Mouse (Mus musculus) heart, embryonic 14.5 days (tissue): Measurements from ENCODE around the gene Mrpl18. TPM values are rescaled to one million over a fixed set of nuclear protein-coding genes. Genes with fewer than 3 reads are reported as not detected.

Source experiments
- ATAC-seq: fragments of 200-750 bp; cut with Nextera tagmentation; 2 replicates; pipeline ENCODE4 v1.8.0; 2017; ENCODE audit warnings: low read depth, moderate TSS enrichment; ENCODE audit not compliant: insufficient number of reproducible peaks, insufficient read depth, low FRiP score
- H3K27ac ChIP-seq, 2 experiments: fragments of 200-500 bp in 1 of 2; fragments of 300-500 bp in 1 of 2; sonication (generic) in 1 of 2; replicated peaks in 1 of 2; 2 replicates each; pipeline ENCODE4 v1.5.1; 2012 to 2014; ENCODE audit warnings: low read depth in 2 of 2, low read length in 2 of 2, control low read depth in 1 of 2, mild to moderate bottlenecking in 1 of 2, mixed read lengths in 1 of 2; ENCODE audit not compliant: control insufficient read depth in 1 of 2, insufficient read depth in 1 of 2
- H3K27me3 ChIP-seq: fragments of 300-500 bp; sonication (generic); 2 replicates; pipeline ENCODE4 v1.6.1; 2014; ENCODE audit warnings: mild to moderate bottlenecking, low read length, control low read depth; ENCODE audit not compliant: control insufficient read depth, insufficient read depth
- H3K36me3 ChIP-seq: fragments of 300-500 bp; sonication (generic); 2 replicates; pipeline ENCODE4 v1.6.1; 2014; ENCODE audit warnings: mild to moderate bottlenecking, control low read depth, low read length, mixed read lengths; ENCODE audit not compliant: control insufficient read depth, insufficient read depth
- H3K4me1 ChIP-seq, 2 experiments: fragments of 200-500 bp in 1 of 2; fragments of 300-500 bp in 1 of 2; sonication (generic) in 1 of 2; 2 replicates each; pipeline ENCODE4 v1.6.1; 2012 to 2014; ENCODE audit warnings: low read length in 2 of 2, control low read depth in 1 of 2, mixed read lengths in 1 of 2; ENCODE audit not compliant: control insufficient read depth in 2 of 2, insufficient read depth in 2 of 2
- H3K4me2 ChIP-seq: fragments of 300-500 bp; sonication (generic); 2 replicates; pipeline ENCODE4 v1.6.1; 2014; ENCODE audit warnings: mild to moderate bottlenecking, low read length
- H3K4me3 ChIP-seq, 2 experiments: fragments of 200-500 bp in 1 of 2; fragments of 300-500 bp in 1 of 2; sonication (generic) in 1 of 2; 2 replicates each; pipeline ENCODE4 v1.5.1; 2012 to 2014; ENCODE audit warnings: low read length in 2 of 2, mild to moderate bottlenecking in 2 of 2, control low read depth in 1 of 2, low read depth in 1 of 2, moderate library complexity in 1 of 2; ENCODE audit not compliant: control insufficient read depth in 1 of 2, insufficient read depth in 1 of 2
- H3K9ac ChIP-seq: fragments of 300-500 bp; sonication (generic); 2 replicates; pipeline ENCODE4 v1.6.1; 2014; ENCODE audit warnings: mild to moderate bottlenecking, low read length
- H3K9me3 ChIP-seq: fragments of 300-500 bp; sonication (generic); 2 replicates; pipeline ENCODE4 v1.6.1; 2016; ENCODE audit warnings: low read length, control low read depth; ENCODE audit not compliant: control insufficient read depth
- WGBS: fragments of 180-500 bp; shearing (Covaris S2); extraction: QIAGEN DNeasy Blood & Tissue Kit; methylation state at CpG from one replicate; pipeline ENCODE4 v1.1.7; 2014; 5-methylcytosine and 5-hydroxymethylcytosine counted together
- polyA plus RNA-seq: library from polyadenylated mRNA; unstranded; fragments of >200 nt; fragmentation: Nextera tagmentation; extraction: Ambion mirVana; gene quantifications from 2 replicates; pipeline ENCODE4 v1.2.1, GENCODE M21; 2014

Gene Mrpl18
- polyA plus RNA-seq, 1 experiment from 2014 or later, result 200 TPM

DNA sequence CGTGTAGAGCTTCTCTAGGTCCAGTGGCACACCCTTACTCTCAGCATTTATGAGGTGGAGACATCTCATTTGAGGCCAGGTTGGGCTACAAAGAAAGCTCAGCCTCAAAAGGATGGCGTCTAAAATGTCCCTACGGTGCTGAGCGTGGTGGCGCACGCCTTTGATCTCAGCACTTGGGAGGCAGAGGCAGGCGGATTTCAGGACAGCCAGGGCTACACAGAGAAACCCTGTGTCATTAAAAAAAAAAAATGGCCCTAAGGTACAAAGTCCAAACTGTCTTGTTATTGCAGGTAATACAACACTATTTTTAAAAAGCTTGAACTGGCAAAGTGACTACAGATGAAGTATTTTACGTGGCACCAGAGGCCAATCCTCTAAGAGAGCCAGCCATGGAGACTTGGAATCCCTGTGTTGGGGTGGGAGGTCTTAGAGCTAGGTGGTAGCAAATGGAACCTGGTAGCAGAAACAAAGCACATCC is 9.6 kb upstream of the Mrpl18 start:
- 91% methylated on average over 8 of the region's 8 CpGs for WGBS
- Histone ChIP-seq H3K27me3 (no peaks in the 10 kb centered on the region), H3K36me3 (peaks cover 60% of the 10 kb centered on the region), H3K4me2 (no peak overlapping the region), H3K9ac (no peak overlapping the region), H3K4me1 (no peaks in the 10 kb centered on the region), H3K4me3 (no peak overlapping the region), H3K9me3 (no peaks in the 10 kb centered on the region), H3K27ac (no peak overlapping the region)
- no peak for ATAC-seq

DNA sequence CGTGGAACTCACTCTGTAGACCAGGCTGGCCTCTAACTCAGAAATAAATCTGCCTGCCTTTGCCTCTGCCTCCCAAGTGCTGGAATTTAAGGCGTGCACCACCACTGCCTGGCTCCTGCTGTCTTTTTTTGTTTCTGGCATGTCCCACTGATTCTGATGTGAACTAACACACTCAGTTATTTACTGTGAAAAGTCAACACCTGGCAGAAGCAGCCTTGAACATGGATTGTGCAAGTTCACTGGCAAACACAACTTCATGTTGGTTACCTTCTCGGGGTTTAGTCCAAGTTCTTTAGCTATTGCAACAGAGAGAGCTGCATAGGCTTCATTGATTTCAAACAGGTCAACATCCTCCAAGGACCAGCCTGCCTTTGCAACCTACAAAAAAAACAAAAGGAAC is 8.9 kb upstream of the Mrpl18 start:
- Histone ChIP-seq H3K9me3 (no peaks in the 10 kb centered on the region), H3K36me3 (peaks cover 68% of the 10 kb centered on the region), H3K4me3 (no peak overlapping the region), H3K27me3 (no peaks in the 10 kb centered on the region), H3K27ac (no peak overlapping the region), H3K4me1 (no peaks in the 10 kb centered on the region), H3K4me2 (no peak overlapping the region), H3K9ac (no peak overlapping the region)
- ATAC-seq, result no peak
- 78% methylated on average over 3 of the region's 3 CpGs for whole genome bisulfite sequencing

DNA sequence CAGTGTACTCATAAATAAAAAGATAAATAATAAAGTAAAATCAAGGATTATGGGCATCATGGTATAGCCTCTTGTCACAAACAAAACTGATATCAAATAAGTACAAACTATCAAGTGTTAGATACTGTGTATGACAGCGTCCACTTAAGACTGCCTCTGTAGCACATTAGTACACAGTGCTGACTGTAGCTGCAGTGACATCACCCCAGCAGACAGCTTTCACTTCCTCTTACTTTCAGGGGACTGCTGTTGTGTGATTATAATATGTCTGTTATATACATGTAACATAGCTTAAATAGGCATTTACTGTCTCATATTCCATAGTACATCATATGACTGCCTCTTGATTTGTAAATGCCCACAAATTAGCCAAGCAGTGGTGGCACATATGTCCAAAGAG is 4.9 kb upstream of the Mrpl18 start:
- Histone ChIP-seq H3K9ac (no peak overlapping the region), H3K27me3 (no peaks in the 10 kb centered on the region), H3K4me1 (peaks cover 0 to 7% of the 10 kb centered on the region in 2 experiments; a peak in 2 of 4 replicates), H3K36me3 (peaks cover 80% of the 10 kb centered on the region), H3K27ac (no peak overlapping the region), H3K4me2 (no peak overlapping the region), H3K9me3 (no peaks in the 10 kb centered on the region), H3K4me3 (no peak overlapping the region)
- no peak for ATAC-seq
- 94% methylated on average over 1 of the region's 1 CpGs for WGBS

DNA sequence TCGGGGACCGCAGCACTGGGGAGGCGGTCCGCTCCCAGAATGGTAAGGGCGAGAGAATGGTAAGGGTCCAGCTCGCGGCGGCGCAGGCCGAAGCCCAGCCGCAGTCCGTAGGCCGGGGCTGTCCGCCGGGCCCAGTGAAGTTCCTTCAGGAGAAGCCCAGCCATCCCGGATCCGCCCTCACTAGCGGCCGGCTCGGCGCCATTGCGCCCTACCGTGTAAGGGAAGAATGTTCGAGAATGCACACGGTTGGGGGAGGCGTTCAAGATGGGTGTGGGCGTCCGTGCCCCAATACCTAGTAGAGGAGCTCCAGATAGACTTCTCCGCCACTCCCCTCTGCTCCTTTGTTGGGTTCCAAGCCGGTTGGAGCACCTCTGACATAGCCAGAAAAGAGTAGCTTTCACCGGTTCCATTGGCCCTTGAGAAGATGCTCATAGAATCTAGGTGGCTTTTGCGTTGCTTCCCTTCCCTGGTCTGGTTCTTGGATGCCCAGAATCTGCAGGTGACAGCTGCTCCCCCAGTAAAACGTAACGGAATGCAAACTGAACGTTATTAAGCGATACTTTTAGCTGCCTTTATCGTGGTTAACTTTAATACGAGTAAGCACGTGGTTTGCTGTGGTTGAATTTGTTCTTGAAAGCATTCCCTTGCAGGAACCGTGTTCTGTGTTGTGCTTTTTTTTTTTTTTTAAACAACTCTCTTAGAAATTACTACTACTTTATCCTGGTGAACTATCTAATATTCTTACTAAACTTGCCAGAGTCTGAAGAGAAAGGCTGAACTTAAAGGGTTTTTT is 639 bp upstream of the Mrpl18 start:
- Histone ChIP-seq H3K4me3 (peak overlapping the region; percentile 96 to 97), H3K9ac (peak overlapping the region; percentile 99), H3K9me3 (no peaks in the 10 kb centered on the region), H3K36me3 (peaks cover 68% of the 10 kb centered on the region), H3K27me3 (no peaks in the 10 kb centered on the region), H3K4me2 (peak overlapping the region; percentile 84), H3K27ac (peak overlapping the region; percentile 92 to 94), H3K4me1 (peaks cover 0 to 9% of the 10 kb centered on the region in 2 experiments; a peak in 2 of 4 replicates)
- ATAC-seq, result peak; percentile 49
- WGBS, result under 1% methylated on average over 40 of the region's 40 CpGs

DNA sequence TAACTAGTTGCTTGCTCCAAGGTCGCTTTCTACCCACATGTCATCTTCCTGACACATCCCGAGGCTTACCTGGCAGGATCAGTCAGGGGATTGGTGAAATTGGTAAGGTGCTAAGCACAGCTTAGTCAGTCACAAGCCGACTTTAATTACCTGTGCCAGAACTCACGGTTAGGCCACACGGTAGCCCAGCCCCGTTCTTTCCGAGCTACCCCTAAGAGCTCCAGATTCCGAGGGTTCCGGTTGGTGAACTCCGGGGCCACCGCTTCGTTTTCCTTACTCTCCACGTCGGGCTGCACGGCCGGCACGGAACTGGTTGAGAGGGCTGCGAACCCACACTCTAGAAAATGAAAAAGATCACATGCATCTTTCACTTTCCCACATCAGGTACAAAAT is 661 bp downstream of the Mrpl18 start, which contains the start of gene Tcp1:
Gene Tcp1 (plus strand): TSS at position 214 of the 393 bp plus-strand sequence.
- Histone ChIP-seq H3K4me1 (peaks cover 0 to 9% of the 10 kb centered on the region in 2 experiments; a peak in 2 of 4 replicates), H3K4me2 (peak within 1 kb of the TSS; percentile 84), H3K27ac (peak within 1 kb of the TSS; percentile 92 to 94), H3K27me3 (no peaks in the 10 kb centered on the region), H3K36me3 (peaks cover 68% of the 10 kb centered on the region), H3K4me3 (peak within 1 kb of the TSS; percentile 96 to 97), H3K9me3 (no peaks in the 10 kb centered on the region), H3K9ac (peak within 1 kb of the TSS; percentile 99)
- no peak for ATAC-seq
- under 1% methylated on average over 18 of the region's 18 CpGs for WGBS

DNA sequence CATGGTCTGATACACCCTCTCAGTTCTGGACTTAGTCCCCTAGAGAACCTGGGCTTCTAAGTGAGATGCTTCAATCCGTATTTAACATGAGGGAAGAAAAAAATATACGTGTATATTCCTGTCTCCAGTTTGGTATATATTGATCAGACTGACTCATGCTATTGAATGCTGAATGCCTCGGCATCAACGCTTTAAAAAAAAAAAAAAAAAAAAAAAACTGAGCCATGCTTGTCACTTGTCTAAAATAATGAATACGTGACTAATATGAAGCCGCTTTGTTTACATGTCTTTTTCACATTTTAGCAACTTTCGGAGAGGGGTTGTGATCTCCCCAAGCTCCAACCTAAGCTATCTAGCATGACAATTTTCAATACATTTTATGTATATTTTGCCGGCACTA is 5.8 kb downstream of the Mrpl18 start:
- no peak overlapping the region for H3K9ac ChIP-seq
- peaks cover 60% of the 10 kb centered on the region for H3K36me3 ChIP-seq
- H3K9me3 ChIP-seq, result no peaks in the 10 kb centered on the region
- H3K27ac ChIP-seq, result no peak overlapping the region
- WGBS, result 88% methylated on average over 8 of the region's 8 CpGs
- H3K27me3 ChIP-seq, result no peaks in the 10 kb centered on the region
- no peak overlapping the region for H3K4me2 ChIP-seq
- 0 out of 4 replicates have a peak, but pooled peaks cover 0 to 3% of the 10 kb centered on the region in 2 experiments for H3K4me1 ChIP-seq
- H3K4me3 ChIP-seq, result no peak overlapping the region
- ATAC-seq, result no peak

DNA sequence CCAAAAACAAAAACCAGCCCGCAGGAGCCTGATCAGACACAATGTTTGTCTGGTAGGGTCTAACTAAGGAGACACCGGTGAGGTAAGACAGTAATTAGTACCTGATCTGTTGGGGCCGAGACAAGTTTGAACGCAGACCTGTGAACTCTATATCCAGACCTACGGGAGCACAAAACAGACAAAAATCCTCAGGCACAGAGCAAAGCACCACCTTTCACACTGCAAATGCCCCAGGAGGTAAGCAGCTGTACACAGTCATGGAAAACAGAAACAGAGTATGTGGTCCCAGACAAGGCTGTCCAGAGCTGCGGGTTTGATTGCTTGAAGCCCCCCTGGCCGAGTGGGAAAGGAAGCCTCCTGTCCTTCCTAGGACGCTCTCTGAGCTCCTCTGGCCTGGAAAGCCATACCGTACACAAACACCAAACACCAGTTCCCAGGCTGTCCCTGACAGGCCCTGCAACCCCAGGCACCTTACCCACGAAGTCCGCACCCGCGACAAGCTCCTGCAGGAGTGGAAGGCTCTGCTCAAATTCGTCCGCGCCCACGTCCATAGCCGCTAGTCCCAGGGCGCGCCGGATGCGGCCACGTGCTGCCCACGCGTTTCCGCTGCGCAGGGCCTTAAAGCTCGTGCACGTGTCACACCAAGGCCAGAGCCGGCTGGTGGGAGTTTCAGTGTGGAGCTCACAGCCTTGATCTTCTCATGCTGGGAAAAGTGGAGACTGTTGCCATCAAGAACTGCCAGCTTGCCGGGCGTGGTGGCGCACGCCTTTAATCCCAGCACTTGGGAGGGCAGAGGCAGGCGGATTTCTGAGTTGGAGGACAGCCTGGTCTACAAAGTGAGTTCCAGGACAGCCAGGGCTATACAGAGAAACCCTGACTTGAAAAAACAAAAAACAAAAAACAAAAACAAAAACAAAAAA is 6.5 kb downstream of the Mrpl18 start, which contains the start of gene Pnldc1:
Gene Pnldc1 (minus strand): TSS at position 870 of the 920 bp plus-strand sequence.
- no peak for ATAC-seq
- WGBS, result 76% methylated on average over 35 of the region's 35 CpGs
- H3K27ac ChIP-seq, result no peak within 1 kb of the TSS
- no peaks in the 10 kb centered on the region for H3K27me3 ChIP-seq
- H3K36me3 ChIP-seq, result peaks cover 66% of the 10 kb centered on the region
- H3K9ac ChIP-seq, result no peak within 1 kb of the TSS
- no peak within 1 kb of the TSS for H3K4me3 ChIP-seq
- no peak within 1 kb of the TSS for H3K4me2 ChIP-seq
- no peaks in the 10 kb centered on the region for H3K9me3 ChIP-seq
- 0 out of 4 replicates have a peak, but pooled peaks cover 0 to under 1% of the 10 kb centered on the region in 2 experiments for H3K4me1 ChIP-seq
